Mouse (Mus musculus): ENCODE results near the gene Gpt2.
A peak's percentile ranks its signal among the peaks of the same experiment; 100 is the strongest.

The Gpt2 gene

GRCm38 (mm10) chr8:85528959-85529358 is 36.6 kb downstream of the Gpt2 start:
- no peak for DNase-seq (ENCODE audit: low spot score)

GRCm38 (mm10) chr8:85530717-85531116 is 38.3 kb downstream of the Gpt2 start:
- DNase-seq (ENCODE audit: low spot score) = no peak

GRCm38 (mm10) chr8:85531471-85531870 is 39.1 kb downstream of the Gpt2 start:
- no peak for DNase-seq (ENCODE audit: low spot score)

GRCm38 (mm10) chr8:85532843-85533242 is 40.5 kb downstream of the Gpt2 start:
- DNase-seq (ENCODE audit: low spot score) = no peak

GRCm38 (mm10) chr8:85533434-85533833 is 41.1 kb downstream of the Gpt2 start:
- DNase-seq (ENCODE audit: low spot score) = no peak

GRCm38 (mm10) chr8:85534163-85534562 is 41.8 kb downstream of the Gpt2 start:
- DNase-seq (ENCODE audit: low spot score) = no peak

- DNase-seq (ENCODE audit: low spot score) = no peak
Measured at GRCm38 (mm10) chr8:85536332-85536731, 44.0 kb downstream of the Gpt2 start.

- no peak for DNase-seq (ENCODE audit: low spot score)
Measured at GRCm38 (mm10) chr8:85551934-85552333, 59.6 kb downstream of the Gpt2 start.

GRCm38 (mm10) chr8:85554391-85555180 is 62.2 kb downstream of the Gpt2 start:
- peak; percentile 69 for DNase-seq (ENCODE audit: low spot score)

GRCm38 (mm10) chr8:85555181-85556145 is 63.1 kb downstream of the Gpt2 start, which contains the start of gene Dnaja2:
Gene Dnaja2 (minus strand): TSS chr8:85555344.
- peak; percentile 87 for DNase-seq (ENCODE audit: low spot score)

- no peak for DNase-seq (ENCODE audit: low spot score)
Measured at GRCm38 (mm10) chr8:85556986-85557600, 64.7 kb downstream of the Gpt2 start.

- no peak for DNase-seq (ENCODE audit: low spot score)
Measured at GRCm38 (mm10) chr8:85557601-85557986, 65.2 kb downstream of the Gpt2 start.

GRCm38 (mm10) chr8:85559201-85559600 is 66.8 kb downstream of the Gpt2 start:
- no peak for DNase-seq (ENCODE audit: low spot score)

GRCm38 (mm10) chr8:85559966-85560365 is 67.6 kb downstream of the Gpt2 start:
- DNase-seq (ENCODE audit: low spot score) = no peak

GRCm38 (mm10) chr8:85563336-85563735 is 71.0 kb downstream of the Gpt2 start:
- no peak for DNase-seq (ENCODE audit: low spot score)

- no peak for DNase-seq (ENCODE audit: low spot score)
Measured at GRCm38 (mm10) chr8:85565186-85565585, 72.8 kb downstream of the Gpt2 start.

GRCm38 (mm10) chr8:85567801-85568200 is 75.4 kb downstream of the Gpt2 start:
- no peak for DNase-seq (ENCODE audit: low spot score)

- no peak for DNase-seq (ENCODE audit: low spot score)
Measured at GRCm38 (mm10) chr8:85570466-85570865, 78.1 kb downstream of the Gpt2 start.

GRCm38 (mm10) chr8:85573972-85574496 is 81.7 kb downstream of the Gpt2 start:
- DNase-seq (ENCODE audit: low spot score) = no peak
